Mouse (Mus musculus) bone marrow macrophage, adult 2 months (primary cell): ENCODE results near the gene Mrnip. TPM values are rescaled to one million over a fixed set of nuclear protein-coding genes. Genes with fewer than 3 reads are reported as not detected.

Experiments used
- H3K27ac ChIP-seq: 2 replicates; pipeline ENCODE4 v1.5.1; 2012; ENCODE audit warnings: low read depth, low read length; ENCODE audit not compliant: insufficient read depth
- H3K4me1 ChIP-seq: 2 replicates; pipeline ENCODE4 v1.6.1; 2012; ENCODE audit warnings: low read length; ENCODE audit not compliant: control insufficient read depth, insufficient read depth
- H3K4me3 ChIP-seq: 2 replicates; pipeline ENCODE4 v1.5.1; 2012; ENCODE audit warnings: mild to moderate bottlenecking, low read length, moderate library complexity; ENCODE audit not compliant: insufficient read depth
- CTCF ChIP-seq: IDR thresholded peaks from 2 replicates; pipeline ENCODE4 v1.5.1; 2012; ENCODE audit warnings: low read depth, mild to moderate bottlenecking, low read length, moderate library complexity
- POLR2A ChIP-seq: IDR thresholded peaks from 2 replicates; pipeline ENCODE4 v1.6.1; 2012; ENCODE audit warnings: mild to moderate bottlenecking, low read depth, low read length, borderline replicate concordance
- polyA plus RNA-seq: library from polyadenylated mRNA; stranded (reverse); fragments of >200 nt; gene quantifications from 2 replicates; pipeline ENCODE4 v1.2.4, GENCODE M21; 2012; ENCODE audit not compliant: missing spikeins, insufficient read depth, insufficient read length

Gene Mrnip
- polyA plus RNA-seq, 1 experiment = 3.6 TPM

DNA sequence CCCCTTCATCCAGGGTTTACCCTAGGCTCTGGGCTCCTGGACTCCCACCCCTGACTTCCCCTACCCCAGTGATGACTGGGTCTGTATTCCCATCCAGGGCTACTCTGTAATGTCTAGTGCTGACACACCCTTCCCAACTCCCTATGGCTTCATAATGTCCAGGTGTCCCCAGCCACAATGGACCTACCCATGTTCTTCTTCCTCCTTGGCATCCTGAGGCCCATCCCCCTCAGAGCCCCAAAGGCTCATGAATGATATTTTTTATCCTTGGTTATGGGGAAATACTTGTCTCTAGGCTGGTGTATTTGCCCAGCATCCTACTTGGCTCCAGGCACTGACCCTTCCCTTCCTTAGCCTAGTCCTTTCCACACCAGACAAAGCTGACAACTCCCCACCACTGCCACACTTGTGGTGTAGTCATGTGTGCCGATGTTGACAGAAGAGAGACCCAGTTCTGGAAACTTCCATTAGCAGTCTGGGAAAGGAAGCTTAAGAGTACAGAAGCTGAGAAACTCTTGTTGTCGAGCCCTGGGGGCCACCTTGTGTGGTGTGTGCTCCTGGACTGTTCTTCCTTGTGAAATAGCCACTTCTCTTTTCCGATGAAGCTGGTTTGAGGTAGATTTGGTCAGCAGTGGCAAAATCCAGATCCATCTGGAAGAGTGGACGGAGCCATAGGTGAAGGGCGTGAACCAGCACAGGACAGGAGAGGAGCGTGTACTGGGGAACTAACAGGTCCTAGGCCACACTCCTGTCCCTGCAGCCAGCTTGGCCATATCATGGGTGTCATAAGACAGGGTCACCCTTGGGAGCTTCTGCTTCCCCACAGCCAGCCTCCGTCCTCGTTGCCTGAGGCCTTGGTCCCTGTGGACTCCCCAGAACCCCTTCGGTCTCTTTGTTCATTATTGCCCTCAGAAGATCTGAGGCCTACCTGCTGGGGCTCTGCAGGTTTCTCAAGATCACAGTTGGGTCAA is 64.9 kb downstream of the Mrnip start:
- Histone ChIP-seq H3K4me1 (peaks cover 48% of the 10 kb centered on the region), H3K27ac (peak overlapping the region; percentile 77), H3K4me3 (peak overlapping the region; percentile 7; the same call in 1 of the 2 replicates)
- no peak for TF ChIP-seq POLR2A
- no peak for TF ChIP-seq CTCF

DNA sequence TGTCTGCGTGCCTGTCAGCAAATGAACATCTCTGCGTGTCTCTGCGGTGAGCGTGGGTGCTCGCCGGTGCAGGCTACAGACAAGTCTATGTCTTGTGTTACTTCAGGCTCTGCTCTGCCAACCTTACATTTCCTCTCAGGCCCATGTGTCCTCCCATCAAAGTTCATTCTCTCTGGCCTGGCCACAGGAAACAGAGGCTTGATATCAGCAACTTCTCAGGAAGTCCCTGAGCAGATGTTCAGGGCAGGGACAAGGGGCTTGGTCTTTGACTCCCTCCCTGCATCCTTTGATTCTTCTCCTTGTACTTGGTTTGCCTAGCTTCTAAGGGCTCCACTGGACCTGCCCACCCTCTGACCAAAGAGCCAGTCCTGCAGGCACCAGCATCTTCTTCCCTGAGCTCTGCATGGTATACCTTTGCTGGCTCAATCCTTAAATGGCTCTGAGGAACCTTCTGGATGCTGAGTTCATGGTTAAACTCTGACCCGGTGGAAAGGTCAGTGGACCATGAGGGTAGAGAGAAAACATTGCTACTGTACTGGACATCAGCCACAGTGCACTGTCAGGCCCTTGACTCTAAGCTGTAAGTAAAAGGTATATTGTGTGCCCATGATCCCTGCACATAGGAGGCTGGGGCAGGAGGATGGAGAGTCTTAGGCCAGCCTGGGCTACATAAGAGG is 66.1 kb downstream of the Mrnip start:
- Histone ChIP-seq H3K4me1 (peaks cover 60% of the 10 kb centered on the region), H3K27ac (peak overlapping the region; percentile 77), H3K4me3 (no peak overlapping the region)
- TF ChIP-seq POLR2A (no peak), CTCF (no peak)

- peak overlapping the region; percentile 83 for H3K27ac ChIP-seq
- TF ChIP-seq POLR2A (no peak), CTCF (no peak)
- no peak overlapping the region for H3K4me3 ChIP-seq
- H3K4me1 ChIP-seq = peaks cover 43% of the 10 kb centered on the region
These were observed 69.7 kb downstream of the Mrnip start for GRCm38 (mm10) chr11:50243926-50244325.

DNA sequence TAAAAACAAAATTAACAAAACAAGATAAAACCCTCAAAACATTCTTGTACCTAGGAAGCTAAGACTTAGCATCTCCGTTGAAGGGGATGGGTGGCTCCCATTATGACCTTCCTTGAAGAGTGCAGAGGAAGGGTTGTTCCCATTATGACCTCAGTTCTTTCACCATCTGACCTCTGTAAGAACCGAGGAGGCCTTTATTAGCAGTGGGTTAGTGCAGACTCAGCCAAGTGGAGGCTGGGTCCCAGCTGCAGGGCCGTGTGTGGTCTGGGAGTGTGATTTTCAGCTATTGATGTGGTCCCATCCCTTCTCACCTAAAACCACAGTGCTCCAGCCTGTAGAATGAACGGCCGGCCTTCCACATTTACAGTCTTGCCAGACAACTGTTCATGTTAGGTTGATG is 71.0 kb downstream of the Mrnip start:
- TF ChIP-seq CTCF (no peak), POLR2A (no peak)
- Histone ChIP-seq H3K4me3 (no peak overlapping the region), H3K4me1 (peaks cover 34% of the 10 kb centered on the region), H3K27ac (no peak overlapping the region)

GRCm38 (mm10) chr11:50248473-50249171 is 74.4 kb downstream of the Mrnip start:
- H3K27ac ChIP-seq = no peak overlapping the region
- TF ChIP-seq POLR2A = no peak
- no peak for TF ChIP-seq CTCF

More at GRCm38 (mm10) chr11:50248473-50249171, 74.4 kb downstream of the Mrnip start:
- Histone ChIP-seq H3K4me1 (peaks cover 43% of the 10 kb centered on the region), H3K4me3 (no peak overlapping the region)

Other genes with a start within 250 kb of the Mrnip start
- 504 and 635 TPM in 2 replicates for gene Rnf130, start 149.1 kb upstream of the Mrnip start, polyA plus RNA-seq
- gene Tbc1d9b, start 43.0 kb upstream of the Mrnip start, polyA plus RNA-seq = 54.8 and 68.9 TPM in 2 replicates
- 560 and 577 TPM in 2 replicates for gene Sqstm1, start 36.4 kb downstream of the Mrnip start, polyA plus RNA-seq
- gene Mgat4b, start 36.4 kb downstream of the Mrnip start, polyA plus RNA-seq = 54.0 and 58.7 TPM in 2 replicates
- 13.1 and 18.1 TPM in 2 replicates for gene Ltc4s, start 64.2 kb downstream of the Mrnip start, polyA plus RNA-seq
- 13.9 and 16.3 TPM in 2 replicates for gene Maml1, start 117.9 kb downstream of the Mrnip start, polyA plus RNA-seq
- gene Canx, start 151.2 kb downstream of the Mrnip start, polyA plus RNA-seq = 357 and 396 TPM in 2 replicates
- not detected in 2 replicates for gene Cby3, start 180.0 kb downstream of the Mrnip start, polyA plus RNA-seq
- 293 and 335 TPM in 2 replicates for gene Hnrnph1, start 202.5 kb downstream of the Mrnip start, polyA plus RNA-seq